Mouse (Mus musculus) mesoderm, embryonic 11.5 days (tissue): ENCODE measurements around the gene Fsip2.

Source experiments
- DNase-seq: peaks from one replicate; pipeline ENCODE4 v3.0.0-alpha.2; 2012; ENCODE audit warnings: low read depth, low spot score

Gene Fsip2

DNA sequence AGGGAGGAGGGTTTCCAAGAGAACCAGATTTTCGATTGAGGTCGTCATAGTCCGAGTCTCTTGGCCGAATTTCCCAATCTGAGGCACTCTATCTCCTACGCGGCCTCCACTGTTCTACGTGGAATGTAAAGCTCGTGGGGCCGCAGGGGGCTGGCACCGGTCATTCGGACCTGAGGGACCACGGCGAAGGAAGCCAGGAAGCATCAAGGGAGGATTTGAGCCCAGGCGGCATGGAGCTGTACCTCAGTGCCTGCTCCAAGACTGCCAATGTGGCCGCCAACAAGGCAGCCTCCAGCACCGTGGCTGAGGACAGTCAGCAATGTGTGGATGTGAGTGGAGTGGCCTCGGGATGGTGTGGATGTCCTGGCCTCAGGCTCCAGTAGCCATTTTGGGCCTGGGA is at the start of gene Fsip2:
TSS of gene Fsip2 (plus strand) at position 163 of the 400 bp plus-strand sequence.
- DNase-seq, result no peak

GRCm38 (mm10) chr2:82963443-82963842 is 20.0 kb downstream of the Fsip2 start:
- DNase-seq, result no peak

DNA sequence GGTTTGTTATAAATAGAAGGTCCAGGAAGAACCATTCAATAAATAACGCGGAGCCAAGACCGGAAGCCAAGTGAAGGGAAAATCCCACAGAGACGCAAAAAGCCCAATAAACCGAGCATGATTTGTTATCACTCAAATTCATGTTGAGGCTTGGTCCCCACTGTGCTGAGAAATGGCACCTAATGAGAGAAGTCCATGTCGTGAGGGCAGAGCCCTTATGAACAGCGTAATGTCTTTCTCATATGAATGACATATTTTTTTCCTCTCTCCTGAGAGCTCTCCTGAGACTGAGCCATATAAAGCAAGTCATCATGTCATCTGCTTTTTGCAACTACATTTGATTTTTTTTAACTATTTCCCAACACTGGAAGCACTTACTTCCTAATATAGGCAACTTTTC is 82.4 kb downstream of the Fsip2 start:
- DNase-seq, result peak; percentile 38

DNA sequence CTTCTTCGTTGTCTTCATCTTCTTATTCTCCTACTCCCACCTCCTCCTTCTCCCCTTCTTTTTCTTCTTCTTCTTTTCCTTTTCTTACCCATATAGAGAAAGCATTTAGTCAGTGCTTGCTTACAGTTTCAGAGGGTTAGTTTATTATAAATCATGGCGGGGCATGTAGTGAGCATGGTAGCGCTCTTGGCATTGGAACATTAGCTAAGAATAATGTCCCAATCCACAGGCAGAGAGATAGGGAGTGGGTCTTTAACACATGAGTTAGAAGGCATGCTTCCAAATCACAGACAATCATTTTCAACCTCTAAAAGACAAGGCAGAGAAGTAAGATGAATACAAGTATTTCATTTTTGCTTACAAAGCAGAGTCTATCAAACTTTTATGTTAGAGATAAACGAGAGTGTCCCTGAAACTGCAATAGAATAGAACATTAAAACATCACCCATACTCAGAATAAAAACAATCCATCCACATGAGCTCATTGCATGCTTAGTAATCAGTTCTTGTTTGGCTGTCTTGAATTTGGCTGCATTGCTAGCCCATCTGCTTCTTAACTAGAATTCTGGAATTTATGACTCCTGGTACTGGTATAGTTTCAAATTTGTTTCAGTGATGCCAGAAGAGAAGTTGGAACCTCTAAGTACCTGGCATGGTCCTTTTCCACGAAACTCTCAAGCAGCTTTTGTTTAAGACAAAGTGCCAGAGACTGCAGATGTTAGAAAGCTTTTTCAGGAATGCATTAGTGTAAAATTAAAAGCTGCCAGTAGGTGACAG is 109.7 kb downstream of the Fsip2 start:
- DNase-seq, result no peak
